In genomic region chr3:117575928-117576254, GRCm38 (mm10) we compare ENCODE assay signal across 9 mouse cellular contexts. TPM values are rescaled to one million over a fixed set of nuclear protein-coding genes. Genes with fewer than 3 reads are reported as not detected.
DNase-seq lines count a peak whose midpoint lies in the region; ATAC-seq and TF ChIP-seq lines count a peak whose summit lies in the region.
"Had no signal": no experiment of that assay in that cellular context is flagged by ENCODE, and none has a peak within 500 bp of the region (broad histone marks: within the 10 kb centered on the region; RNA-seq: fewer than 3 reads in every experiment).

No protein-coding gene starts in this region.

- no peak for TF ChIP-seq EP300 in heart, postnatal 0 days (IDR thresholded peaks at IDR 0.05; ENCODE audit: low read depth)

- H3K4me1 ChIP-seq in heart, postnatal 0 days (ENCODE audit: control insufficient read depth, insufficient read depth) = peaks cover 15% of the 10 kb centered on the region; the same call in 1 of the 2 replicates
- H3K4me1 ChIP-seq in cortical plate, adult 2 months (ENCODE audit: control insufficient read depth, insufficient read depth, low read length) = peaks cover 7% of the 10 kb centered on the region; the same call in 1 of the 2 replicates
- H3K4me1 ChIP-seq in hindbrain, embryonic 14.5 days (replicated peaks; ENCODE audit: control insufficient read depth, insufficient read depth, low read length) = peaks cover 11% of the 10 kb centered on the region
- peaks cover 12% of the 10 kb centered on the region; the same call in 1 of the 2 replicates for H3K4me1 ChIP-seq in midbrain, embryonic 15.5 days

- 16% methylated on average over 3 of the region's 3 CpGs for WGBS in heart, postnatal 0 days
- 12% methylated on average over 3 of the region's 3 CpGs for WGBS in hindbrain, embryonic 14.5 days
- 13% methylated on average over 3 of the region's 3 CpGs for whole genome bisulfite sequencing in midbrain, embryonic 15.5 days

- peak overlapping the region; percentile 99 for H3K4me2 ChIP-seq in heart, postnatal 0 days (ENCODE audit: low read depth, low read length)
- peak overlapping the region; percentile 87 for H3K4me2 ChIP-seq in hindbrain, embryonic 14.5 days (replicated peaks)
- peak overlapping the region; percentile 86 for H3K4me2 ChIP-seq in midbrain, embryonic 15.5 days

- H3K27ac ChIP-seq in heart, postnatal 0 days (ENCODE audit: low read depth) = no peak overlapping the region
- H3K27ac ChIP-seq in cortical plate, adult 2 months (ENCODE audit: insufficient read depth, low read length) = peak overlapping the region; percentile 99
- peak overlapping the region; percentile 81 for H3K27ac ChIP-seq in hindbrain, embryonic 14.5 days
- H3K27ac ChIP-seq in midbrain, embryonic 15.5 days = peak overlapping the region; percentile 86

- no peak for TF ChIP-seq POLR2A in cortical plate, adult 2 months (IDR thresholded peaks at IDR 0.05; ENCODE audit: extremely low read depth, insufficient read depth, low read length)

- no peak for TF ChIP-seq CTCF in heart, postnatal 0 days (IDR thresholded peaks at IDR 0.05; ENCODE audit: low read depth)
- no peak for TF ChIP-seq CTCF in cortical plate, adult 2 months (IDR thresholded peaks at IDR 0.05; ENCODE audit: extremely low read depth, insufficient read depth, low read length)

- no peaks in the 10 kb centered on the region for H3K36me3 ChIP-seq in heart, postnatal 0 days (replicated peaks; ENCODE audit: control insufficient read depth, insufficient read depth, low read length)
- H3K36me3 ChIP-seq in hindbrain, embryonic 14.5 days (replicated peaks; ENCODE audit: control insufficient read depth, insufficient read depth) = no peaks in the 10 kb centered on the region
- H3K36me3 ChIP-seq in midbrain, embryonic 15.5 days (replicated peaks) = no peaks in the 10 kb centered on the region

- H3K27me3 ChIP-seq in heart, postnatal 0 days (ENCODE audit: control insufficient read depth, insufficient read depth, low read length) = peaks cover 7% of the 10 kb centered on the region
- no peaks in the 10 kb centered on the region for H3K27me3 ChIP-seq in hindbrain, embryonic 14.5 days (ENCODE audit: control insufficient read depth, insufficient read depth, low read length)
- H3K27me3 ChIP-seq in midbrain, embryonic 15.5 days (replicated peaks) = no peaks in the 10 kb centered on the region

- H3K9me3 ChIP-seq in heart, postnatal 0 days (replicated peaks; ENCODE audit: control insufficient read depth, low read length) = no peaks in the 10 kb centered on the region
- H3K9me3 ChIP-seq in hindbrain, embryonic 14.5 days (ENCODE audit: control insufficient read depth, low read length) = no peaks in the 10 kb centered on the region
- H3K9me3 ChIP-seq in midbrain, embryonic 15.5 days = no peaks in the 10 kb centered on the region

- no peak for DNase-seq in heart, postnatal 0 days (ENCODE audit: low spot score)
- DNase-seq in heart, adult 9 months (ENCODE audit: low spot score in 2 of 2) = no peak
- no peak for DNase-seq in hindbrain, embryonic 14.5 days (ENCODE audit: low spot score)
- no peak for DNase-seq in adrenal gland, postnatal 36 days
- no peak for DNase-seq in MN1 (ENCODE audit: low spot score)

- ATAC-seq in heart, postnatal 0 days (ENCODE audit: insufficient read depth, low read depth) = no peak; the same call in 1 of the 2 replicates
- no peak; the same call in 1 of the 2 replicates for ATAC-seq in hindbrain, embryonic 14.5 days (ENCODE audit: low FRiP score)
- peak; percentile 35; the same call in 1 of the 2 replicates for ATAC-seq in midbrain, embryonic 15.5 days (replicated peaks)
- no peak for ATAC-seq in erythroid progenitor cell, adult 5-6 weeks (replicated peaks; ENCODE audit: low FRiP score, poor library complexity, severe bottlenecking)

- H3K9ac ChIP-seq in heart, postnatal 0 days (replicated peaks; ENCODE audit: low read depth, low read length) = no peak overlapping the region
- peak overlapping the region; percentile 90 for H3K9ac ChIP-seq in hindbrain, embryonic 14.5 days
- H3K9ac ChIP-seq in midbrain, embryonic 15.5 days = peak overlapping the region; percentile 86

- H3K4me3 ChIP-seq in heart, postnatal 0 days (ENCODE audit: low read depth, low read length) = peak overlapping the region; percentile 61
- peak overlapping the region; percentile 97 for H3K4me3 ChIP-seq in cortical plate, adult 2 months (ENCODE audit: insufficient read depth, low read length)
- peak overlapping the region; percentile 76 for H3K4me3 ChIP-seq in hindbrain, embryonic 14.5 days (replicated peaks; ENCODE audit: low read length)
- H3K4me3 ChIP-seq in midbrain, embryonic 15.5 days = peak overlapping the region; percentile 75

RNA-seq across cellular contexts. Expression of gene Plppr5, which starts 1.3 kb away (rescaled TPM):
- 1.1 and 2.8 TPM in 2 replicates for total RNA-seq in heart, postnatal 0 days (2014; rRNA removed; ENCODE audit: low replicate concordance)
- polyA plus RNA-seq in heart, postnatal 0 days (2015; fragmentation: Nextera tagmentation; extraction: Ambion mirVana) = 2.0 and 2.1 TPM in 2 replicates
- 12.3 TPM in 2 replicates for polyA plus RNA-seq in cortical plate, adult 2 months (2012; rRNA removed)
- polyA plus RNA-seq in hindbrain, embryonic 14.5 days (2014; fragmentation: Nextera tagmentation; extraction: Ambion mirVana) = 8.2 and 10.3 TPM in 2 replicates
- polyA plus RNA-seq in midbrain, embryonic 15.5 days (2015; fragmentation: Nextera tagmentation; extraction: Ambion mirVana) = 6.5 and 6.6 TPM in 2 replicates
- under 1 TPM; 0.26 to 0.56 TPM for total RNA-seq in adrenal gland, postnatal 36 days (2021)
- not detected in 2 replicates for total RNA-seq in erythroid progenitor cell, adult 5-6 weeks (2015; ENCODE audit: low replicate concordance)
- not detected in 2 replicates for total RNA-seq in erythroid progenitor cell, adult 5-6 weeks (2017; ENCODE audit: low replicate concordance)
- total RNA-seq: MEL had no signal
